Mouse (Mus musculus) lung, adult 2 months (tissue): ENCODE results near the gene Cryga.

Experiments used
- CTCF ChIP-seq: fragments of 200-500 bp; IDR thresholded peaks from 2 replicates; pipeline ENCODE4 v1.5.1; 2011; ENCODE audit warnings: mild to moderate bottlenecking, low read length, control low read depth; ENCODE audit not compliant: insufficient read depth
- POLR2A ChIP-seq: fragments of 200-500 bp; IDR thresholded peaks from 2 replicates; pipeline ENCODE4 v1.6.1; 2011; ENCODE audit warnings: low read depth, mild to moderate bottlenecking, control low read depth, low read length, borderline replicate concordance; ENCODE audit errors: extremely low read depth

DNA sequence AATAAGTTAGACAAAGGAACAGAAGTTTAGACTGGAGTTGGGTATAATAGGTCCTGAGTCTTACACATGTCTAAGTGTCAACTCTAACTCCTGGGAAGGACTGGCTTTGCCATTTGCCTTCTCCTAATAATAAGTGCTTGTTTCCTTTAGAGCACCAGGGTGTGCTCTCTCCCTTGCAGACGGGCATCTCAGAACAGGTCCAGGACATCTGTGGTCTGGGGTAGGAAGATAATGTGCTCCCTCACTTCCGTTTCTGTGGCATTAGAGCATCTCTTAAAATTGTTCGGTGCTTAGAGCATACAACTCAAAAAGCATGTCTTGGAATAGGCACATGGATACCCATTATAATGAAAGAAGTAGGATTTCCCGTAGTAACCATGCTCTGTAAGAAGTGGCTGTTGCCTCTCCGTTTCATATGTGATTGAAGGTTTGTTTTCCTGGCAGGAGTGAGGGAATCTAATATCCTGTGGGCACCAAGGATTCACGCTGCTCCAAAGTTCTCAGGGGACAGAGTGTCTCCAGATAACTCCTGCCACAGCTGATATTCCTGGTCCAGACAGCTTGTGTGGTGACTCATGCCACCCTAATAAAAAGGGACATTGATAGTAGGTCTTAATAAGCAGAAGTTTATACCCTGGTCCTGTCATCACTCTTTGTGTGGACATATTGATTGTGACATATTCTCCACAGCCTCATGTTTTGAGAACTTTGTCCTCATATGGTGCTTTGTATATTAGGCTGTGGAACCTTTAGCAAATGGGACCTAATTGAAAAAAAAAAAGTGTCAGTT is 14.4 kb downstream of the Cryga start:
- TF ChIP-seq CTCF, result no peak
- no peak for TF ChIP-seq POLR2A
